Mouse (Mus musculus): ENCODE measurements at regions not wholly inside any gene's neighbourhood (a gene's known extent, or its start where the extent isn't known, plus 50 kb on each side); places are given as distances from the start of the nearest gene placed in this dataset.

GRCm38 (mm10) chr8:89273276-89273675, 229.3 kb upstream of the Sall1 start:
- Histone ChIP-seq H3K27ac (no peak overlapping the region), H3K4me1 (replicated peaks; ENCODE audit: control insufficient read depth in 2 of 2, insufficient read depth in 2 of 2, low read length in 1 of 2) (no peaks in the 10 kb centered on the region), H3K4me3 (ENCODE audit: insufficient read depth in 1 of 2, low read depth in 2 of 2, low read length in 2 of 2) (no peak overlapping the region), H3K9ac (replicated peaks) (no peak overlapping the region), H3K4me2 (ENCODE audit: low read depth) (no peak overlapping the region), H3K36me3 (replicated peaks; ENCODE audit: control insufficient read depth, insufficient read depth, low read depth) (no peaks in the 10 kb centered on the region), H3K27me3 (ENCODE audit: control insufficient read depth, insufficient read depth, low read length) (peaks cover 2% of the 10 kb centered on the region; the same call in 1 of the 2 replicates), H3K9me3 (ENCODE audit: control insufficient read depth, low read length) (no peaks in the 10 kb centered on the region)
- WGBS (ENCODE audit: insufficient replicate concordance), result 46% methylated on average over 4 of the region's 4 CpGs
- no peak for ATAC-seq (ENCODE audit: insufficient read depth)
- no peak for TF ChIP-seq CTCF (IDR thresholded peaks at IDR 0.05; ENCODE audit: low read depth)
- no peak for TF ChIP-seq EP300 (IDR thresholded peaks at IDR 0.05; ENCODE audit: low read depth)
- no peak for DNase-seq (ENCODE audit: low read depth in 3 of 3, low spot score in 3 of 3)

GRCm38 (mm10) chr8:89272381-89272815, 228.4 kb upstream of the Sall1 start:
- ATAC-seq (ENCODE audit: insufficient read depth) (no peak), DNase-seq (ENCODE audit: low read depth in 3 of 3, low spot score in 3 of 3) (no peak)
- no peak for TF ChIP-seq EP300 (IDR thresholded peaks at IDR 0.05; ENCODE audit: low read depth)
- no peak for TF ChIP-seq CTCF (IDR thresholded peaks at IDR 0.05; ENCODE audit: low read depth)
- peak overlapping the region; percentile 1 to 40; a peak in 2 of 4 replicates for H3K4me3 ChIP-seq (ENCODE audit: insufficient read depth in 1 of 2, low read depth in 2 of 2, low read length in 2 of 2)
- no peaks in the 10 kb centered on the region for H3K36me3 ChIP-seq (replicated peaks; ENCODE audit: control insufficient read depth, insufficient read depth, low read depth)
- H3K9me3 ChIP-seq (ENCODE audit: control insufficient read depth, low read length), result no peaks in the 10 kb centered on the region
- WGBS (ENCODE audit: insufficient replicate concordance), result 1% methylated on average over 28 of the region's 28 CpGs
- peak overlapping the region; percentile 41 for H3K4me2 ChIP-seq (ENCODE audit: low read depth)
- H3K27me3 ChIP-seq (ENCODE audit: control insufficient read depth, insufficient read depth, low read length), result peaks cover 2% of the 10 kb centered on the region; the same call in 1 of the 2 replicates
- no peak overlapping the region for H3K9ac ChIP-seq (replicated peaks)
- H3K4me1 ChIP-seq (replicated peaks; ENCODE audit: control insufficient read depth in 2 of 2, insufficient read depth in 2 of 2, low read length in 1 of 2), result no peaks in the 10 kb centered on the region
- H3K27ac ChIP-seq, result no peak overlapping the region

GRCm38 (mm10) chr8:89271381-89272355, 227.7 kb upstream of the Sall1 start:
- no peak overlapping the region for H3K9ac ChIP-seq (replicated peaks)
- 19% methylated on average over 21 of the region's 22 CpGs for WGBS (ENCODE audit: insufficient replicate concordance)

GRCm38 (mm10) chr8:89270001-89270400, 226.0 kb upstream of the Sall1 start:
- H3K9me3 ChIP-seq (ENCODE audit: control insufficient read depth, low read length), result no peaks in the 10 kb centered on the region
- H3K4me2 ChIP-seq (ENCODE audit: low read depth), result no peak overlapping the region
- DNase-seq (ENCODE audit: low read depth in 3 of 3, low spot score in 3 of 3) (no peak), ATAC-seq (ENCODE audit: insufficient read depth) (no peak)
- H3K4me3 ChIP-seq (ENCODE audit: insufficient read depth in 1 of 2, low read depth in 2 of 2, low read length in 2 of 2), result no peak overlapping the region
- WGBS (ENCODE audit: insufficient replicate concordance), result 18% methylated on average over 1 of the region's 1 CpGs
- H3K4me1 ChIP-seq (replicated peaks; ENCODE audit: control insufficient read depth in 2 of 2, insufficient read depth in 2 of 2, low read length in 1 of 2), result no peaks in the 10 kb centered on the region
- H3K27ac ChIP-seq, result no peak overlapping the region
- no peak for TF ChIP-seq EP300 (IDR thresholded peaks at IDR 0.05; ENCODE audit: low read depth)
- TF ChIP-seq CTCF (IDR thresholded peaks at IDR 0.05; ENCODE audit: low read depth), result no peak
- H3K27me3 ChIP-seq (ENCODE audit: control insufficient read depth, insufficient read depth, low read length), result peaks cover 2% of the 10 kb centered on the region; the same call in 1 of the 2 replicates
- H3K9ac ChIP-seq (replicated peaks), result no peak overlapping the region
- no peaks in the 10 kb centered on the region for H3K36me3 ChIP-seq (replicated peaks; ENCODE audit: control insufficient read depth, insufficient read depth, low read depth)

More at GRCm38 (mm10) chr8:89271381-89272355, 227.7 kb upstream of the Sall1 start:
- no peak overlapping the region for H3K27ac ChIP-seq
- H3K4me2 ChIP-seq (ENCODE audit: low read depth), result peak overlapping the region; percentile 41
- H3K4me3 ChIP-seq (ENCODE audit: insufficient read depth in 1 of 2, low read depth in 2 of 2, low read length in 2 of 2), result peak overlapping the region in 1 of 2 experiments; percentile 40; a peak in 1 of 4 replicates
- no peaks in the 10 kb centered on the region for H3K36me3 ChIP-seq (replicated peaks; ENCODE audit: control insufficient read depth, insufficient read depth, low read depth)
- no peak for ATAC-seq (ENCODE audit: insufficient read depth)
- no peaks in the 10 kb centered on the region for H3K4me1 ChIP-seq (replicated peaks; ENCODE audit: control insufficient read depth in 2 of 2, insufficient read depth in 2 of 2, low read length in 1 of 2)
- no peaks in the 10 kb centered on the region for H3K9me3 ChIP-seq (ENCODE audit: control insufficient read depth, low read length)
- no peak for TF ChIP-seq EP300 (IDR thresholded peaks at IDR 0.05; ENCODE audit: low read depth)
- TF ChIP-seq CTCF (IDR thresholded peaks at IDR 0.05; ENCODE audit: low read depth), result no peak
- DNase-seq (ENCODE audit: low read depth in 3 of 3, low spot score in 3 of 3), result no peak
- H3K27me3 ChIP-seq (ENCODE audit: control insufficient read depth, insufficient read depth, low read length), result peaks cover 2% of the 10 kb centered on the region; the same call in 1 of the 2 replicates

GRCm38 (mm10) chr8:89261163-89261812, 217.3 kb upstream of the Sall1 start:
- Histone ChIP-seq H3K9ac (replicated peaks) (no peak overlapping the region), H3K27me3 (ENCODE audit: control insufficient read depth, insufficient read depth, low read length) (no peaks in the 10 kb centered on the region), H3K4me1 (replicated peaks; ENCODE audit: control insufficient read depth in 2 of 2, insufficient read depth in 2 of 2, low read length in 1 of 2) (no peaks in the 10 kb centered on the region), H3K36me3 (replicated peaks; ENCODE audit: control insufficient read depth, insufficient read depth, low read depth) (no peaks in the 10 kb centered on the region), H3K9me3 (ENCODE audit: control insufficient read depth, low read length) (no peaks in the 10 kb centered on the region), H3K4me2 (ENCODE audit: low read depth) (no peak overlapping the region), H3K4me3 (ENCODE audit: insufficient read depth in 1 of 2, low read depth in 2 of 2, low read length in 2 of 2) (no peak overlapping the region), H3K27ac (no peak overlapping the region)
- no peak for TF ChIP-seq EP300 (IDR thresholded peaks at IDR 0.05; ENCODE audit: low read depth)
- TF ChIP-seq CTCF (IDR thresholded peaks at IDR 0.05; ENCODE audit: low read depth), result no peak
- no peak for DNase-seq (ENCODE audit: low read depth in 3 of 3, low spot score in 3 of 3)
- WGBS (ENCODE audit: insufficient replicate concordance), result 48% methylated on average over 15 of the region's 15 CpGs
- ATAC-seq (ENCODE audit: insufficient read depth), result no peak
